Mouse (Mus musculus) heart, embryonic 11.5 days (tissue): ENCODE data around the gene Dock1. TPM values are rescaled to one million over a fixed set of nuclear protein-coding genes. Genes with fewer than 3 reads are reported as not detected.

ENCODE experiments used
- ATAC-seq: fragments of 200-750 bp; cut with Nextera tagmentation; replicated peaks from 2 replicates; pipeline ENCODE4 v1.8.0; 2017; ENCODE audit warnings: moderate library complexity; ENCODE audit not compliant: insufficient number of reproducible peaks, low FRiP score, low TSS enrichment
- H3K27ac ChIP-seq: fragments of 300-500 bp; sonication (generic); 2 replicates; pipeline ENCODE4 v1.5.1; 2014; ENCODE audit warnings: mild to moderate bottlenecking, low read depth, low read length
- H3K27me3 ChIP-seq: fragments of 300-500 bp; sonication (generic); 2 replicates; pipeline ENCODE4 v1.6.1; 2014; ENCODE audit warnings: mild to moderate bottlenecking, low read length, mixed read lengths; ENCODE audit not compliant: control insufficient read depth, insufficient read depth
- H3K36me3 ChIP-seq: fragments of 300-500 bp; sonication (generic); 2 replicates; pipeline ENCODE4 v1.6.1; 2014; ENCODE audit warnings: mild to moderate bottlenecking, low read length, moderate library complexity, mixed read lengths; ENCODE audit not compliant: control insufficient read depth, insufficient read depth
- H3K4me1 ChIP-seq: fragments of 300-500 bp; sonication (generic); 2 replicates; pipeline ENCODE4 v1.6.1; 2014; ENCODE audit warnings: low read length; ENCODE audit not compliant: control insufficient read depth, insufficient read depth
- H3K4me2 ChIP-seq: fragments of 300-500 bp; sonication (generic); 2 replicates; pipeline ENCODE4 v1.6.1; 2014; ENCODE audit warnings: mild to moderate bottlenecking, moderate library complexity
- H3K4me3 ChIP-seq: fragments of 300-500 bp; sonication (generic); 2 replicates; pipeline ENCODE4 v1.5.1; 2014; ENCODE audit warnings: low read depth, low read length
- H3K9ac ChIP-seq: fragments of 300-500 bp; sonication (generic); 2 replicates; pipeline ENCODE4 v1.6.1; 2014; ENCODE audit warnings: mild to moderate bottlenecking, low read depth, low read length, moderate library complexity
- H3K9me3 ChIP-seq: fragments of 300-500 bp; sonication (generic); replicated peaks from 2 replicates; pipeline ENCODE4 v1.6.1; 2016; ENCODE audit warnings: low read length; ENCODE audit not compliant: control insufficient read depth
- WGBS: fragments of 180-500 bp; shearing (Covaris S2); extraction: QIAGEN DNeasy Blood & Tissue Kit; methylation state at CpG from one replicate; pipeline ENCODE4 v1.1.7; 2014; ENCODE audit not compliant: insufficient replicate concordance; 5-methylcytosine and 5-hydroxymethylcytosine counted together
- polyA plus RNA-seq: library from polyadenylated mRNA; unstranded; fragments of >200 nt; fragmentation: Nextera tagmentation; extraction: Ambion mirVana; gene quantifications from 2 replicates; pipeline ENCODE4 v1.2.1, GENCODE M21; 2014

Dock1 gene
- polyA plus RNA-seq, 1 experiment from 2014 or later = 26.0 TPM

GRCm38 (mm10) chr7:135084069-135084468 is 413.6 kb downstream of the Dock1 start:
- Histone ChIP-seq H3K9ac (no peak overlapping the region), H3K4me3 (no peak overlapping the region), H3K27me3 (no peaks in the 10 kb centered on the region), H3K4me2 (peak overlapping the region; percentile 27; the same call in 1 of the 2 replicates), H3K36me3 (no peaks in the 10 kb centered on the region), H3K27ac (peak overlapping the region; percentile 51), H3K4me1 (peaks cover 16% of the 10 kb centered on the region), H3K9me3 (no peaks in the 10 kb centered on the region)
- 32% methylated on average over 7 of the region's 7 CpGs for WGBS
- no peak for ATAC-seq

GRCm38 (mm10) chr7:135086556-135086955 is 416.1 kb downstream of the Dock1 start:
- no peak overlapping the region for H3K4me2 ChIP-seq
- peaks cover 18% of the 10 kb centered on the region for H3K4me1 ChIP-seq
- no peaks in the 10 kb centered on the region for H3K9me3 ChIP-seq
- H3K36me3 ChIP-seq = no peaks in the 10 kb centered on the region
- 56% methylated on average over 5 of the region's 5 CpGs for WGBS
- H3K27me3 ChIP-seq = no peaks in the 10 kb centered on the region
- H3K27ac ChIP-seq = no peak overlapping the region
- ATAC-seq = no peak
- no peak overlapping the region for H3K9ac ChIP-seq
- no peak overlapping the region for H3K4me3 ChIP-seq

- Histone ChIP-seq H3K9ac (no peak overlapping the region), H3K36me3 (no peaks in the 10 kb centered on the region), H3K9me3 (no peaks in the 10 kb centered on the region), H3K27me3 (no peaks in the 10 kb centered on the region), H3K27ac (no peak overlapping the region), H3K4me3 (no peak overlapping the region), H3K4me2 (no peak overlapping the region), H3K4me1 (peaks cover 6% of the 10 kb centered on the region; the same call in 1 of the 2 replicates)
- 81% methylated on average over 4 of the region's 4 CpGs for WGBS
- ATAC-seq = no peak
These were observed 419.2 kb downstream of the Dock1 start for GRCm38 (mm10) chr7:135089626-135090025.

GRCm38 (mm10) chr7:135093851-135094250 is 423.4 kb downstream of the Dock1 start:
- no peaks in the 10 kb centered on the region for H3K36me3 ChIP-seq
- 70% methylated on average over 2 of the region's 2 CpGs for WGBS
- no peak overlapping the region for H3K9ac ChIP-seq
- H3K27me3 ChIP-seq = no peaks in the 10 kb centered on the region
- no peak overlapping the region for H3K4me2 ChIP-seq
- no peak overlapping the region for H3K27ac ChIP-seq
- H3K4me1 ChIP-seq = peaks cover 4% of the 10 kb centered on the region; the same call in 1 of the 2 replicates
- ATAC-seq = no peak
- H3K9me3 ChIP-seq = no peaks in the 10 kb centered on the region
- H3K4me3 ChIP-seq = no peak overlapping the region

GRCm38 (mm10) chr7:135101921-135102320 is 431.5 kb downstream of the Dock1 start:
- Histone ChIP-seq H3K9ac (no peak overlapping the region), H3K9me3 (no peaks in the 10 kb centered on the region), H3K4me1 (peaks cover 8% of the 10 kb centered on the region; the same call in 1 of the 2 replicates), H3K36me3 (no peaks in the 10 kb centered on the region), H3K27me3 (no peaks in the 10 kb centered on the region), H3K4me2 (no peak overlapping the region), H3K27ac (no peak overlapping the region), H3K4me3 (no peak overlapping the region)
- 89% methylated on average over 7 of the region's 7 CpGs for WGBS
- no peak for ATAC-seq

GRCm38 (mm10) chr7:135106536-135106935 is 436.1 kb downstream of the Dock1 start:
- Histone ChIP-seq H3K9me3 (no peaks in the 10 kb centered on the region; the same call in 1 of the 2 replicates), H3K4me2 (no peak overlapping the region), H3K36me3 (peaks cover 7% of the 10 kb centered on the region; the same call in 1 of the 2 replicates), H3K4me3 (no peak overlapping the region), H3K9ac (no peak overlapping the region), H3K27me3 (no peaks in the 10 kb centered on the region), H3K27ac (no peak overlapping the region), H3K4me1 (no peaks in the 10 kb centered on the region)
- ATAC-seq = no peak
- WGBS = 63% methylated on average over 3 of the region's 3 CpGs

- Histone ChIP-seq H3K4me2 (no peak overlapping the region), H3K9me3 (no peaks in the 10 kb centered on the region; the same call in 1 of the 2 replicates), H3K27ac (no peak overlapping the region), H3K27me3 (no peaks in the 10 kb centered on the region), H3K4me1 (no peaks in the 10 kb centered on the region), H3K4me3 (no peak overlapping the region), H3K36me3 (peaks cover 7% of the 10 kb centered on the region; the same call in 1 of the 2 replicates), H3K9ac (no peak overlapping the region)
- WGBS = 81% methylated on average over 1 of the region's 1 CpGs
- no peak for ATAC-seq
These were observed 439.9 kb downstream of the Dock1 start for GRCm38 (mm10) chr7:135110307-135110706.

- no peak overlapping the region for H3K27ac ChIP-seq
- no peak overlapping the region for H3K9ac ChIP-seq
- H3K4me1 ChIP-seq = peaks cover 2% of the 10 kb centered on the region; the same call in 1 of the 2 replicates
- H3K4me3 ChIP-seq = no peak overlapping the region
- no peak for ATAC-seq
- no peak overlapping the region for H3K4me2 ChIP-seq
- WGBS = 73% methylated on average over 10 of the region's 10 CpGs
- H3K9me3 ChIP-seq = no peaks in the 10 kb centered on the region
- H3K36me3 ChIP-seq = no peaks in the 10 kb centered on the region
- no peaks in the 10 kb centered on the region for H3K27me3 ChIP-seq
These were observed 455.0 kb downstream of the Dock1 start for GRCm38 (mm10) chr7:135125296-135126065.

- 75% methylated on average over 4 of the region's 4 CpGs for WGBS
- ATAC-seq = no peak
These were observed 462.0 kb downstream of the Dock1 start for GRCm38 (mm10) chr7:135132461-135132860.

More at GRCm38 (mm10) chr7:135132461-135132860, 462.0 kb downstream of the Dock1 start:
- H3K4me1 ChIP-seq = peaks cover 10% of the 10 kb centered on the region
- no peaks in the 10 kb centered on the region for H3K9me3 ChIP-seq
- no peaks in the 10 kb centered on the region for H3K36me3 ChIP-seq
- no peaks in the 10 kb centered on the region for H3K27me3 ChIP-seq
- no peak overlapping the region for H3K4me3 ChIP-seq
- no peak overlapping the region for H3K27ac ChIP-seq
- H3K9ac ChIP-seq = no peak overlapping the region
- H3K4me2 ChIP-seq = no peak overlapping the region
